Mouse (Mus musculus) MEL (cell line): ENCODE results near the gene Oprm1. TPM values are rescaled to one million over a fixed set of nuclear protein-coding genes. Genes with fewer than 3 reads are reported as not detected.

Experiments used
- DNase-seq: peaks from one replicate; pipeline ENCODE4 v3.0.0; 2011; ENCODE audit warnings: low read depth, low spot score
- H3K27ac ChIP-seq: 2 replicates; pipeline ENCODE4 v1.5.1; 2012; ENCODE audit warnings: low read depth, mild to moderate bottlenecking, control low read depth, low read length, moderate library complexity; ENCODE audit not compliant: control insufficient read depth
- H3K27me3 ChIP-seq, 2 experiments: fragments of 150-350 bp in 1 of 2; sonication (generic) in 1 of 2; 2 replicates each; pipeline ENCODE4 v1.6.1; 2012; ENCODE audit warnings: low read length in 2 of 2, mild to moderate bottlenecking in 2 of 2, improper control_type of control experiment in 1 of 2, moderate library complexity in 1 of 2; ENCODE audit not compliant: insufficient read depth in 2 of 2, control insufficient read depth in 1 of 2
- H3K36me3 ChIP-seq, 2 experiments: 2 replicates each; pipeline ENCODE4 v1.6.1; 2012 to 2014; ENCODE audit warnings: low read length in 2 of 2, improper control_type of control experiment in 1 of 2, inconsistent platforms in 1 of 2, mild to moderate bottlenecking in 1 of 2; ENCODE audit not compliant: insufficient read depth in 2 of 2, control insufficient read depth in 1 of 2
- H3K4me1 ChIP-seq, 2 experiments: fragments of 150-350 bp in 1 of 2; sonication (generic) in 1 of 2; 2 replicates each; pipeline ENCODE4 v1.6.1; 2012; ENCODE audit warnings: low read length in 2 of 2, improper control_type of control experiment in 1 of 2, mild to moderate bottlenecking in 1 of 2; ENCODE audit not compliant: insufficient read depth in 2 of 2, control insufficient read depth in 1 of 2
- H3K4me3 ChIP-seq, 2 experiments: fragments of 150-350 bp in 1 of 2; sonication (generic) in 1 of 2; 2 replicates each; pipeline ENCODE4 v1.5.1; 2012; ENCODE audit warnings: low read depth in 2 of 2, low read length in 2 of 2, mild to moderate bottlenecking in 2 of 2, moderate library complexity in 2 of 2, control low read depth in 1 of 2, improper control_type of control experiment in 1 of 2; ENCODE audit not compliant: control insufficient read depth in 1 of 2, insufficient read depth in 1 of 2
- H3K79me2 ChIP-seq: 2 replicates; pipeline ENCODE4 v1.6.1; 2012; ENCODE audit warnings: mild to moderate bottlenecking, low read length, moderate library complexity; ENCODE audit not compliant: control insufficient read depth, poor library complexity, insufficient read depth
- H3K9ac ChIP-seq: 2 replicates; pipeline ENCODE4 v1.6.1; 2012; ENCODE audit warnings: low read depth, mild to moderate bottlenecking, control low read depth, low read length, moderate library complexity; ENCODE audit not compliant: control insufficient read depth, poor library complexity, severe bottlenecking
- H3K9me3 ChIP-seq: fragments of 150-350 bp; sonication (generic); replicated peaks from 2 replicates; pipeline ENCODE4 v1.6.1; 2012; ENCODE audit warnings: mild to moderate bottlenecking, low read length, improper control_type of control experiment, moderate library complexity; ENCODE audit not compliant: insufficient read depth
- CHD2 ChIP-seq: IDR thresholded peaks from 2 replicates; pipeline ENCODE4 v1.6.1; 2011; ENCODE audit warnings: low read length, improper control_type of control experiment
- CTCF ChIP-seq, 3 experiments: IDR thresholded peaks in 2 of 3; conservative IDR thresholded peaks in 1 of 3; 2 replicates each; pipeline ENCODE4 v1.5.1; 2011 to 2012; ENCODE audit warnings: low read length in 3 of 3, low read depth in 2 of 3, mild to moderate bottlenecking in 2 of 3, improper control_type of control experiment in 1 of 3, inconsistent platforms in 1 of 3, mixed read lengths in 1 of 3, moderate library complexity in 1 of 3; ENCODE audit not compliant: control insufficient read depth in 1 of 3, insufficient read depth in 1 of 3, poor library complexity in 1 of 3, severe bottlenecking in 1 of 3
- ELF1 ChIP-seq: IDR thresholded peaks from 2 replicates; pipeline ENCODE4 v1.6.1; 2014; ENCODE audit warnings: low read depth, mild to moderate bottlenecking, inconsistent platforms, low read length, improper control_type of control experiment, moderate library complexity
- HCFC1 ChIP-seq: IDR thresholded peaks from 2 replicates; pipeline ENCODE4 v1.6.1; 2012; ENCODE audit warnings: low read depth, mild to moderate bottlenecking, inconsistent platforms, low read length, improper control_type of control experiment, moderate library complexity
- KAT2A ChIP-seq: conservative IDR thresholded peaks from 2 replicates; pipeline ENCODE4 v1.6.1; 2012; ENCODE audit warnings: low read depth, low read length, improper control_type of control experiment, inconsistent platforms
- MAX ChIP-seq: IDR thresholded peaks from 2 replicates; pipeline ENCODE4 v1.6.1; 2011; ENCODE audit warnings: low read length, improper control_type of control experiment
- MAZ ChIP-seq: IDR thresholded peaks from 2 replicates; pipeline ENCODE4 v1.6.1; 2012; ENCODE audit warnings: low read depth, mild to moderate bottlenecking, inconsistent platforms, low read length, improper control_type of control experiment
- MXI1 ChIP-seq: IDR thresholded peaks from 2 replicates; pipeline ENCODE4 v1.6.1; 2011; ENCODE audit warnings: mild to moderate bottlenecking, low read depth, low read length, improper control_type of control experiment
- MYB ChIP-seq: IDR thresholded peaks from 2 replicates; pipeline ENCODE4 v1.6.1; 2011; ENCODE audit warnings: mild to moderate bottlenecking, low read depth, low read length, improper control_type of control experiment
- NELFE ChIP-seq: IDR thresholded peaks from 2 replicates; pipeline ENCODE4 v1.6.1; 2011; ENCODE audit warnings: low read depth, low read length, improper control_type of control experiment
- POLR2AphosphoS2 ChIP-seq: IDR thresholded peaks from 2 replicates; pipeline ENCODE4 v1.6.1; 2011; ENCODE audit warnings: low read length, improper control_type of control experiment
- RCOR1 ChIP-seq: IDR thresholded peaks from 2 replicates; pipeline ENCODE4 v1.6.1; 2012; ENCODE audit warnings: low read depth, mild to moderate bottlenecking, inconsistent platforms, low read length, improper control_type of control experiment
- SIN3A ChIP-seq: IDR thresholded peaks from 2 replicates; pipeline ENCODE4 v1.6.1; 2012; ENCODE audit warnings: low read length, improper control_type of control experiment, inconsistent platforms
- SMC3 ChIP-seq: IDR thresholded peaks from 2 replicates; pipeline ENCODE4 v1.6.1; 2011; ENCODE audit warnings: low read depth, low read length, improper control_type of control experiment
- TAL1 ChIP-seq: IDR thresholded peaks from 2 replicates; pipeline ENCODE4 v1.6.1; 2012; ENCODE audit warnings: mild to moderate bottlenecking, inconsistent platforms, low read length, moderate library complexity, mixed read lengths
- TCF12 ChIP-seq: IDR thresholded peaks from 2 replicates; pipeline ENCODE4 v1.6.1; 2014; ENCODE audit warnings: low read depth, mild to moderate bottlenecking, inconsistent platforms, low read length, improper control_type of control experiment, moderate library complexity
- UBTF ChIP-seq: IDR thresholded peaks from 2 replicates; pipeline ENCODE4 v1.6.1; 2012; ENCODE audit warnings: low read depth, mild to moderate bottlenecking, inconsistent platforms, low read length, improper control_type of control experiment, moderate library complexity, borderline replicate concordance; ENCODE audit not compliant: insufficient read depth
- ZC3H11A ChIP-seq: IDR thresholded peaks from 2 replicates; pipeline ENCODE4 v1.6.1; 2012; ENCODE audit warnings: low read depth, mild to moderate bottlenecking, inconsistent platforms, low read length, improper control_type of control experiment
- ZKSCAN1 ChIP-seq: IDR thresholded peaks from 2 replicates; pipeline ENCODE4 v1.6.1; 2012; ENCODE audit warnings: low read depth, mild to moderate bottlenecking, inconsistent platforms, low read length, improper control_type of control experiment, moderate library complexity
- ZMIZ1 ChIP-seq: IDR thresholded peaks from 2 replicates; pipeline ENCODE4 v1.6.1; 2012; ENCODE audit warnings: low read depth, mild to moderate bottlenecking, inconsistent platforms, low read length, improper control_type of control experiment, moderate library complexity
- ZNF384 ChIP-seq: IDR thresholded peaks from 2 replicates; pipeline ENCODE4 v1.6.1; 2012; ENCODE audit warnings: low read depth, mild to moderate bottlenecking, inconsistent platforms, low read length, improper control_type of control experiment
- polyA plus RNA-seq, 2 experiments: library from polyadenylated mRNA; stranded (reverse) in 1 of 2; unstranded in 1 of 2; fragments of >175 nt in 1 of 2; fragments of >200 nt in 1 of 2; gene quantifications; 2 replicates each; pipeline versions ENCODE4 v1.2.1 to v1.2.4; 2012; ENCODE audit warnings: low replicate concordance in 2 of 2, low read depth in 1 of 2; ENCODE audit not compliant: insufficient read length in 2 of 2, insufficient read depth in 1 of 2, missing spikeins in 1 of 2
- total RNA-seq: library from RNA; depleted of rRNA; stranded (reverse); fragments of 300-350 nt; gene quantifications from 2 replicates; pipeline ENCODE4 v1.2.3, GENCODE M21; 2012

The Oprm1 gene
- total and polyA plus RNA-seq, 3 experiments: not detected

GRCm38 (mm10) chr10:6723765-6724164, 34.5 kb upstream of the Oprm1 start:
- DNase-seq: no peak
- Histone ChIP-seq H3K4me3 (no peak overlapping the region), H3K79me2 (no peaks in the 10 kb centered on the region), H3K27ac (no peak overlapping the region), H3K9ac (no peak overlapping the region), H3K9me3 (no peaks in the 10 kb centered on the region), H3K4me1 (no peaks in the 10 kb centered on the region), H3K36me3 (no peaks in the 10 kb centered on the region), H3K27me3 (no peaks in the 10 kb centered on the region)
- no peak for TF ChIP-seq ZKSCAN1

GRCm38 (mm10) chr10:6728469-6728868, 29.8 kb upstream of the Oprm1 start:
- Histone ChIP-seq H3K27ac (no peak overlapping the region), H3K27me3 (no peaks in the 10 kb centered on the region), H3K9ac (no peak overlapping the region), H3K4me3 (no peak overlapping the region), H3K4me1 (no peaks in the 10 kb centered on the region), H3K9me3 (no peaks in the 10 kb centered on the region), H3K79me2 (no peaks in the 10 kb centered on the region), H3K36me3 (no peaks in the 10 kb centered on the region)
- TF ChIP-seq NELFE (no peak), HCFC1 (no peak), CTCF (IDR thresholded peaks at IDR 0.05 in 2 of 3, conservative IDR thresholded peaks at IDR 0.05 in 1 of 3; ENCODE audit: control insufficient read depth in 1 of 3, insufficient read depth in 1 of 3, low read depth in 2 of 3, low read length in 3 of 3, poor library complexity in 1 of 3, severe bottlenecking in 1 of 3) (peak; percentile 22 to 47 (median 40); a peak in 5 of 6 replicates), SMC3 (peak; percentile 12; the same call in 1 of the 2 replicates)
- DNase-seq: peak; percentile 11

GRCm38 (mm10) chr10:6753375-6753774, 4.9 kb upstream of the Oprm1 start:
- Histone ChIP-seq H3K36me3 (no peaks in the 10 kb centered on the region), H3K9ac (no peak overlapping the region), H3K4me1 (no peaks in the 10 kb centered on the region), H3K27me3 (no peaks in the 10 kb centered on the region), H3K9me3 (no peaks in the 10 kb centered on the region), H3K4me3 (no peak overlapping the region)
- no peak for TF ChIP-seq ZKSCAN1
- TF ChIP-seq, all 39 proteins: peak for 0
- H3K79me2 ChIP-seq: no peaks in the 10 kb centered on the region
- no peak overlapping the region for H3K27ac ChIP-seq
- DNase-seq: no peak

GRCm38 (mm10) chr10:6761287-6761811, 3.0 kb downstream of the Oprm1 start, which contains the start of gene Gm10945:
Gm10945 (minus strand) TSS chr10:6761761.
- H3K4me1 ChIP-seq: no peaks in the 10 kb centered on the region
- no peaks in the 10 kb centered on the region for H3K27me3 ChIP-seq
- H3K79me2 ChIP-seq: no peaks in the 10 kb centered on the region
- DNase-seq: no peak
- H3K4me3 ChIP-seq: no peak within 1 kb of the TSS
- H3K9me3 ChIP-seq: no peaks in the 10 kb centered on the region
- no peak within 1 kb of the TSS for H3K9ac ChIP-seq
- no peaks in the 10 kb centered on the region for H3K36me3 ChIP-seq
- H3K27ac ChIP-seq: no peak within 1 kb of the TSS
- TF ChIP-seq ZNF384 (no peak), ZMIZ1 (no peak), TCF12 (no peak), SMC3 (no peak), RCOR1 (no peak), MYB (no peak), MXI1 (no peak), SIN3A (no peak), MAZ (no peak), CTCF (IDR thresholded peaks at IDR 0.05 in 2 of 3, conservative IDR thresholded peaks at IDR 0.05 in 1 of 3; ENCODE audit: control insufficient read depth in 1 of 3, insufficient read depth in 1 of 3, low read depth in 2 of 3, low read length in 3 of 3, poor library complexity in 1 of 3, severe bottlenecking in 1 of 3) (no peak), KAT2A (no peak), ELF1 (no peak), TAL1 (no peak), POLR2AphosphoS2 (no peak), MAX (no peak), CHD2 (no peak), ZC3H11A (no peak), UBTF (no peak)
